Mouse (Mus musculus) testis, adult 2 months (tissue): ENCODE data around the gene C6.

Source experiments
- CTCF ChIP-seq: fragments of 200-500 bp; IDR thresholded peaks from 2 replicates; pipeline ENCODE4 v1.5.1; 2012; ENCODE audit warnings: low read depth, mild to moderate bottlenecking, inconsistent platforms, low read length, moderate library complexity; ENCODE audit not compliant: control insufficient read depth, insufficient read depth, insufficient replicate concordance
- POLR2A ChIP-seq: fragments of 200-500 bp; IDR thresholded peaks from 2 replicates; pipeline ENCODE4 v1.6.1; 2012; ENCODE audit warnings: low read depth, mild to moderate bottlenecking, inconsistent platforms, low read length, moderate library complexity; ENCODE audit not compliant: control insufficient read depth

DNA sequence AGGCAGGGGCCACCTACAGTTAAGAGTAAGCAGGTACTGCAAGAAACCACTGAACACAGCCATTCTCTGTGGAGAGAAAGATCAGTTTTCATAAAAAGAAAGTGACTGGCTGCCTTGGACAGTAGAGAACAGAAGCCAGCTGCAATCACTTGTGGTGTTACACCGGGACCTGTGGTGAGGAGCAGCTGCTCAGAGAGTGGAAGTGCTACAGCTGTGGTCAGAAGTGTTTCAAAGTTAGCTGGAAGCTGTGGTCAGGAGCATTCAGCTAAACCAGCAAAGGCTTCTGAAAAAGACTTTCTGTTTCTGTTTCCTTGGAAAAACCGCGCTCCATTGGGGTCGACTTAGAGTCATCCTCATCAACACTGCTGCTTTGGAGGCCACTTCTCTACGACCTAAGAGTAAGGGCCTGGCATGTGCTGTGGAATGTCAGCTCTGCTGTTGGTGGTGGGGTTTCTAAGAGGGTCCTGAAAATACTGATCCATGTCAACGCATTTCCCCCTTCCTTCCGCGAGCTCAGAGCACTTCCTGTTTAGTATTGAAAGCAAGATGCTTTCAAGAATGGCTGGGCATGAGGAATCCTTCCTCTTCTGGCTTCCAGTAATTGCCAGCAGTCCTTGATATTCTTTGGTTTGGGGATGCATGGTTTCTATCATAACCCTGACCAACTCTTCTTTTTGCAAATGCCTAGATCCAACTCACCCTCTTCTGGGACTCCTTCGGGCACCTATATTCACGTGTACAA, 89.9 kb downstream of the C6 start:
- TF ChIP-seq POLR2A (no peak), CTCF (no peak)
